In the genomic region with DNA sequence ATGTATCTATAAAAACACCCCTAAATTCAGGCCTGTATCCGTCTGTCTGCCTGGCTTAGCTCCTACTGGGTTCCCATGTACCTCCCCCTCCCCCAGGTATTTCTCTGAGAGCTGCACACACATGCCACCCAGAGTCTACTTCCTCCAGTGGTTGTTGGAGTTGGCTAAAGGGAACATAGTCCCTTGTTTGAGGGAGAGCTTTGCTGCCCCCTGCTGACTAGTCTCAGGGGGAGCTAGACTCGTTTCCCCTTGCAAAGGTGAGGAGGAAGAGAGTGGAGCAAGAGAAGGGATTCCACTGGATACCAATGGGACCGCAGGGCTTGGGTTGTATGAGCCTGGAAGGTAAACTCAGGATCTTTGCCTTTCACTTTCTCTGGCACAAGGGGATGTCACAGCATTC, we compare ENCODE assay signal across 8 mouse cellular contexts. TPM values are rescaled to one million over a fixed set of nuclear protein-coding genes. Genes with fewer than 3 reads are reported as not detected.
DNase-seq lines count a peak whose midpoint lies in the region; ATAC-seq and TF ChIP-seq lines count a peak whose summit lies in the region.

No protein-coding gene starts in this region.

- peak; percentile 17 to 50 for DNase-seq in spleen, adult 2 months (ENCODE audit: low read depth in 1 of 2, low spot score in 2 of 2)
- DNase-seq in spleen, adult 12 weeks (ENCODE audit: low spot score), result no peak
- peak; percentile 86 to 89 for DNase-seq in cerebellum, postnatal 14 days
- peak; percentile 70 to 77 for DNase-seq in frontal cortex, postnatal 25 days (ENCODE audit: low spot score in 2 of 2)
- DNase-seq in limb, embryonic 11.5 days (ENCODE audit: low spot score), result peak; percentile 79
- peak; percentile 32 for DNase-seq in thymus, adult 2 months

- TF ChIP-seq POLR2A in spleen, adult 2 months (IDR thresholded peaks at IDR 0.05; ENCODE audit: low read depth, low read length), result no peak
- TF ChIP-seq POLR2A in thymus, adult 2 months (IDR thresholded peaks at IDR 0.05; ENCODE audit: control insufficient read depth, extremely low read depth, insufficient read depth, low read length, poor library complexity), result no peak

- 0 out of 2 replicates have a peak, but pooled peaks have one; percentile 43 for ATAC-seq in kidney, embryonic 15.5 days (replicated peaks; ENCODE audit: low FRiP score)
- no peak for ATAC-seq in limb, embryonic 11.5 days (ENCODE audit: insufficient number of reproducible peaks, low FRiP score, low TSS enrichment, low read depth)
- ATAC-seq in neural tube, embryonic 14.5 days (ENCODE audit: low read depth), result peak; percentile 46; the same call in 1 of the 2 replicates

- no peaks in the 10 kb centered on the region for H3K36me3 ChIP-seq in spleen, adult 2 months (ENCODE audit: control insufficient read depth, insufficient read depth, low read length)
- H3K36me3 ChIP-seq in kidney, embryonic 15.5 days, result no peaks in the 10 kb centered on the region
- H3K36me3 ChIP-seq in limb, embryonic 11.5 days (ENCODE audit: control insufficient read depth, insufficient read depth, low read length), result no peaks in the 10 kb centered on the region
- no peaks in the 10 kb centered on the region for H3K36me3 ChIP-seq in neural tube, embryonic 14.5 days (ENCODE audit: control insufficient read depth, insufficient read depth, low read length)
- H3K36me3 ChIP-seq in thymus, adult 2 months (ENCODE audit: control insufficient read depth, insufficient read depth, low read length), result no peaks in the 10 kb centered on the region

- no peak overlapping the region for H3K9ac ChIP-seq in kidney, embryonic 15.5 days
- H3K9ac ChIP-seq in limb, embryonic 11.5 days (ENCODE audit: low read length), result no peak overlapping the region
- H3K9ac ChIP-seq in neural tube, embryonic 14.5 days (replicated peaks; ENCODE audit: low read depth, low read length), result no peak overlapping the region

- no peaks in the 10 kb centered on the region for H3K27me3 ChIP-seq in spleen, adult 2 months (ENCODE audit: control insufficient read depth, insufficient read depth, low read length)
- peaks cover 19% of the 10 kb centered on the region; the same call in 1 of the 2 replicates for H3K27me3 ChIP-seq in kidney, embryonic 15.5 days
- no peaks in the 10 kb centered on the region for H3K27me3 ChIP-seq in limb, embryonic 11.5 days (ENCODE audit: control insufficient read depth, insufficient read depth, low read length)
- H3K27me3 ChIP-seq in neural tube, embryonic 14.5 days (ENCODE audit: control insufficient read depth, insufficient read depth, low read length), result no peaks in the 10 kb centered on the region
- no peaks in the 10 kb centered on the region for H3K27me3 ChIP-seq in thymus, adult 2 months (ENCODE audit: control insufficient read depth, insufficient read depth, low read length)

- no peak overlapping the region for H3K4me3 ChIP-seq in spleen, adult 2 months (ENCODE audit: extremely low read depth, insufficient read depth, insufficient read length)
- no peak overlapping the region for H3K4me3 ChIP-seq in kidney, embryonic 15.5 days (replicated peaks)
- no peak overlapping the region for H3K4me3 ChIP-seq in limb, embryonic 11.5 days (ENCODE audit: low read depth, low read length)
- H3K4me3 ChIP-seq in neural tube, embryonic 14.5 days (ENCODE audit: low read depth, low read length), result no peak overlapping the region
- no peak overlapping the region for H3K4me3 ChIP-seq in thymus, adult 2 months (ENCODE audit: control insufficient read depth, insufficient read depth, low read length)

- WGBS in spleen, adult 2 months, result 20% methylated on average over 3 of the region's 3 CpGs
- 15% methylated on average over 3 of the region's 3 CpGs for WGBS in kidney, embryonic 15.5 days
- 20% methylated on average over 3 of the region's 3 CpGs for WGBS in limb, embryonic 11.5 days
- 16% methylated on average over 3 of the region's 3 CpGs for WGBS in neural tube, embryonic 14.5 days
- WGBS in thymus, adult 2 months, result 20% methylated on average over 3 of the region's 3 CpGs

- no peaks in the 10 kb centered on the region for H3K9me3 ChIP-seq in kidney, embryonic 15.5 days (replicated peaks)
- H3K9me3 ChIP-seq in limb, embryonic 11.5 days (ENCODE audit: control insufficient read depth, low read length), result no peaks in the 10 kb centered on the region
- no peaks in the 10 kb centered on the region; the same call in 1 of the 2 replicates for H3K9me3 ChIP-seq in neural tube, embryonic 14.5 days (ENCODE audit: control insufficient read depth, low read length)

- H3K4me2 ChIP-seq in kidney, embryonic 15.5 days, result no peak overlapping the region
- H3K4me2 ChIP-seq in limb, embryonic 11.5 days (ENCODE audit: low read depth, severe bottlenecking), result no peak overlapping the region
- no peak overlapping the region for H3K4me2 ChIP-seq in neural tube, embryonic 14.5 days (ENCODE audit: low read depth, low read length)

- TF ChIP-seq CTCF in spleen, adult 2 months (IDR thresholded peaks at IDR 0.05; ENCODE audit: extremely low read depth, insufficient read depth, insufficient read length, insufficient replicate concordance), result peak; percentile 53; the same call in 1 of the 2 replicates
- TF ChIP-seq CTCF in thymus, adult 2 months (IDR thresholded peaks at IDR 0.05; ENCODE audit: borderline replicate concordance, control insufficient read depth, extremely low read depth, insufficient read depth, low read length, poor library complexity), result no peak

- H3K4me1 ChIP-seq in spleen, adult 2 months (ENCODE audit: control insufficient read depth, insufficient read depth, insufficient read length), result no peaks in the 10 kb centered on the region
- H3K4me1 ChIP-seq in kidney, embryonic 15.5 days, result no peaks in the 10 kb centered on the region
- H3K4me1 ChIP-seq in limb, embryonic 11.5 days (ENCODE audit: control insufficient read depth, insufficient read depth, low read length), result no peaks in the 10 kb centered on the region
- no peaks in the 10 kb centered on the region for H3K4me1 ChIP-seq in neural tube, embryonic 14.5 days (ENCODE audit: control insufficient read depth, insufficient read depth, low read length)
- H3K4me1 ChIP-seq in thymus, adult 2 months (replicated peaks; ENCODE audit: control insufficient read depth, insufficient read depth, low read length), result no peaks in the 10 kb centered on the region

- H3K27ac ChIP-seq in spleen, adult 2 months (ENCODE audit: insufficient read depth, low read length), result no peak overlapping the region
- no peak overlapping the region for H3K27ac ChIP-seq in kidney, embryonic 15.5 days
- no peak overlapping the region for H3K27ac ChIP-seq in limb, embryonic 11.5 days (replicated peaks; ENCODE audit: low read depth, low read length)
- H3K27ac ChIP-seq in neural tube, embryonic 14.5 days (ENCODE audit: low read depth, low read length), result no peak overlapping the region
- no peak overlapping the region for H3K27ac ChIP-seq in thymus, adult 2 months (ENCODE audit: control insufficient read depth, insufficient read depth, low read length)

RNA-seq across cellular contexts. Expression of gene Hmx1, which starts 40.1 kb away (rescaled TPM):
- not detected in 2 replicates for polyA plus RNA-seq in spleen, adult 2 months (2012; rRNA removed)
- polyA plus RNA-seq in kidney, embryonic 15.5 days (2015; fragmentation: Nextera tagmentation; extraction: Ambion mirVana), result 0.31 and 0.52 TPM in 2 replicates
- 0.13 and 0.28 TPM in 2 replicates for polyA plus RNA-seq in limb, embryonic 11.5 days (2014; fragmentation: Nextera tagmentation; extraction: Ambion mirVana)
- 0.17 and 3.3 TPM in 2 replicates for polyA plus RNA-seq in neural tube, embryonic 14.5 days (2014; fragmentation: Nextera tagmentation; extraction: Ambion mirVana)
- polyA plus RNA-seq in thymus, adult 2 months (2012; rRNA removed), result 0.24 and 0.80 TPM in 2 replicates
